Mouse (Mus musculus) liver, adult 2 months (tissue): Measurements from ENCODE around the gene Gabarapl1. TPM values are rescaled to one million over a fixed set of nuclear protein-coding genes. Genes with fewer than 3 reads are reported as not detected.

Experiments
- DNase-seq: peaks from one replicate; pipeline ENCODE4 v3.0.0-alpha.2; 2011; ENCODE audit warnings: low read depth, low spot score; ENCODE audit errors: extremely low read depth
- H3K27ac ChIP-seq: fragments of 200-500 bp; replicated peaks from 2 replicates; pipeline ENCODE4 v1.5.1; 2012; ENCODE audit warnings: low read depth, mild to moderate bottlenecking, control low read depth, inconsistent platforms, low read length; ENCODE audit not compliant: insufficient read depth
- H3K27me3 ChIP-seq: fragments of 200-500 bp; 2 replicates; pipeline ENCODE4 v1.6.1; 2012; ENCODE audit warnings: mild to moderate bottlenecking, moderate library complexity, low read length, inconsistent platforms; ENCODE audit not compliant: control insufficient read depth, insufficient read depth
- H3K36me3 ChIP-seq: fragments of 200-500 bp; 2 replicates; pipeline ENCODE4 v1.6.1; 2012; ENCODE audit warnings: low read length, inconsistent platforms; ENCODE audit not compliant: control insufficient read depth, insufficient read depth
- H3K4me1 ChIP-seq: fragments of 200-500 bp; 2 replicates; pipeline ENCODE4 v1.6.1; 2011; ENCODE audit warnings: low read length; ENCODE audit not compliant: control insufficient read depth, insufficient read depth
- H3K4me3 ChIP-seq: fragments of 200-500 bp; 2 replicates; pipeline ENCODE4 v1.5.1; 2011; ENCODE audit warnings: low read depth, mild to moderate bottlenecking, control low read depth, low read length, moderate library complexity; ENCODE audit not compliant: insufficient read depth
- H3K79me2 ChIP-seq: fragments of 200-500 bp; 2 replicates; pipeline ENCODE4 v1.6.1; 2012; ENCODE audit warnings: inconsistent platforms, mild to moderate bottlenecking, low read length, moderate library complexity; ENCODE audit not compliant: control insufficient read depth, insufficient read depth
- H3K9ac ChIP-seq: fragments of 200-500 bp; 2 replicates; pipeline ENCODE4 v1.6.1; 2012; ENCODE audit warnings: low read depth, mild to moderate bottlenecking, control low read depth, inconsistent platforms, low read length
- CTCF ChIP-seq: fragments of 200-500 bp; IDR thresholded peaks from 2 replicates; pipeline ENCODE4 v1.5.1; 2011; ENCODE audit warnings: low read depth, low read length, control low read depth
- POLR2A ChIP-seq: fragments of 200-500 bp; IDR thresholded peaks from 2 replicates; pipeline ENCODE4 v1.6.1; 2011; ENCODE audit warnings: low read length, control low read depth; ENCODE audit not compliant: insufficient read depth; ENCODE audit errors: extremely low read depth
- WGBS: fragments of 180-500 bp; shearing (Covaris S2); methylation state at CpG from one replicate; pipeline ENCODE4 v1.1.7; 2018; 5-methylcytosine and 5-hydroxymethylcytosine counted together
- polyA plus RNA-seq: library from polyadenylated mRNA; depleted of rRNA; stranded (reverse); fragments of >200 nt; gene quantifications from 2 replicates; pipeline ENCODE4 v1.2.3, GENCODE M21; 2012
- total RNA-seq: library from RNA; depleted of rRNA; stranded (reverse); fragments of >200 nt; gene quantifications from 2 replicates; pipeline ENCODE4 v1.2.3, GENCODE M21; 2014

Gabarapl1 gene
- total and polyA plus RNA-seq, 2 experiments: 321 to 355 TPM

- Histone ChIP-seq H3K27ac (no peak overlapping the region; the same call in 1 of the 2 replicates), H3K9ac (no peak overlapping the region), H3K79me2 (peaks cover 20% of the 10 kb centered on the region), H3K36me3 (peaks cover 5% of the 10 kb centered on the region), H3K27me3 (no peaks in the 10 kb centered on the region), H3K4me3 (no peak overlapping the region), H3K4me1 (peaks cover 35% of the 10 kb centered on the region)
- DNase-seq: peak; percentile 98
- no peak for TF ChIP-seq CTCF
- TF ChIP-seq POLR2A: no peak
Measured at GRCm38 (mm10) chr6:129530261-129530660, 2.7 kb upstream of the Gabarapl1 start.

GRCm38 (mm10) chr6:129532556-129532941, 411 bp upstream of the Gabarapl1 start:
- H3K27ac ChIP-seq: peak overlapping the region; percentile 94
- H3K4me1 ChIP-seq: peaks cover 43% of the 10 kb centered on the region
- H3K79me2 ChIP-seq: peaks cover 33% of the 10 kb centered on the region
- DNase-seq: peak; percentile 97
- peaks cover 19% of the 10 kb centered on the region for H3K36me3 ChIP-seq
- TF ChIP-seq CTCF: no peak
- TF ChIP-seq POLR2A: no peak
- H3K9ac ChIP-seq: no peak overlapping the region; the same call in 1 of the 2 replicates
- 5% methylated on average over 7 of the region's 7 CpGs for WGBS
- H3K27me3 ChIP-seq: no peaks in the 10 kb centered on the region
- no peak overlapping the region; the same call in 1 of the 2 replicates for H3K4me3 ChIP-seq

GRCm38 (mm10) chr6:129534057-129534456, 1.1 kb downstream of the Gabarapl1 start:
- Histone ChIP-seq H3K4me3 (peak overlapping the region; percentile 89), H3K79me2 (peaks cover 33% of the 10 kb centered on the region), H3K4me1 (peaks cover 47% of the 10 kb centered on the region), H3K9ac (peak overlapping the region; percentile 93), H3K36me3 (peaks cover 34% of the 10 kb centered on the region), H3K27me3 (no peaks in the 10 kb centered on the region), H3K27ac (peak overlapping the region; percentile 94)
- WGBS: under 1% methylated on average over 9 of the region's 9 CpGs
- TF ChIP-seq CTCF (no peak), POLR2A (no peak)
- DNase-seq: peak; percentile 40

- Histone ChIP-seq H3K27me3 (no peaks in the 10 kb centered on the region), H3K9ac (peak overlapping the region; percentile 49), H3K27ac (peak overlapping the region; percentile 10; the same call in 1 of the 2 replicates), H3K4me1 (peaks cover 48% of the 10 kb centered on the region), H3K79me2 (peaks cover 33% of the 10 kb centered on the region), H3K4me3 (peak overlapping the region; percentile 89), H3K36me3 (peaks cover 40% of the 10 kb centered on the region)
- peak; percentile 43 for DNase-seq
- TF ChIP-seq CTCF (no peak), POLR2A (no peak)
- 18% methylated on average over 4 of the region's 4 CpGs for WGBS
Measured at GRCm38 (mm10) chr6:129534627-129535190, 1.7 kb downstream of the Gabarapl1 start.

GRCm38 (mm10) chr6:129535723-129536122, 2.8 kb downstream of the Gabarapl1 start:
- DNase-seq: peak; percentile 37
- Histone ChIP-seq H3K79me2 (peaks cover 33% of the 10 kb centered on the region), H3K27me3 (no peaks in the 10 kb centered on the region), H3K36me3 (peaks cover 50% of the 10 kb centered on the region), H3K9ac (peak overlapping the region; percentile 49; the same call in 1 of the 2 replicates), H3K27ac (peak overlapping the region; percentile 49; the same call in 1 of the 2 replicates), H3K4me3 (peak overlapping the region; percentile 31; the same call in 1 of the 2 replicates), H3K4me1 (peaks cover 43% of the 10 kb centered on the region)
- TF ChIP-seq CTCF: no peak
- no peak for TF ChIP-seq POLR2A
- WGBS: 35% methylated on average over 4 of the region's 4 CpGs

GRCm38 (mm10) chr6:129538555-129538954, 5.6 kb downstream of the Gabarapl1 start:
- WGBS: 73% methylated on average over 6 of the region's 6 CpGs
- TF ChIP-seq POLR2A (no peak), CTCF (no peak)
- no peak for DNase-seq
- Histone ChIP-seq H3K36me3 (peaks cover 65% of the 10 kb centered on the region), H3K27me3 (no peaks in the 10 kb centered on the region), H3K27ac (no peak overlapping the region), H3K4me3 (no peak overlapping the region), H3K9ac (no peak overlapping the region), H3K4me1 (peaks cover 44% of the 10 kb centered on the region), H3K79me2 (peaks cover 27% of the 10 kb centered on the region)
